Mouse (Mus musculus) layer of hippocampus, postnatal 25 days (tissue): ENCODE measurements at regions not wholly inside any gene's neighbourhood (a gene's known extent, or its start where the extent isn't known, plus 50 kb on each side); places are given as distances from the start of the nearest gene placed in this dataset.

Experiments used
- DNase-seq, 2 experiments: peaks; one replicate each; pipeline ENCODE4 v3.0.0; 2022; ENCODE audit warnings: mixed read lengths in 2 of 2, low spot score in 1 of 2; ENCODE audit errors: extremely low spot score in 1 of 2

GRCm38 (mm10) chr16:30765591-30765990 lies 166.1 kb downstream of the Fam43a start:
- DNase-seq, result no peak

- DNase-seq, result no peak
Observed at GRCm38 (mm10) chr16:30769007-30769442, 169.5 kb downstream of the Fam43a start.

- DNase-seq, result no peak
Observed at GRCm38 (mm10) chr16:30769467-30769866, 169.9 kb downstream of the Fam43a start.

GRCm38 (mm10) chr16:30772802-30773201 lies 173.3 kb downstream of the Fam43a start:
- no peak for DNase-seq

GRCm38 (mm10) chr16:30774951-30775661 lies 175.6 kb downstream of the Fam43a start:
- DNase-seq, result no peak

GRCm38 (mm10) chr16:30775740-30776700 lies 176.5 kb downstream of the Fam43a start:
- DNase-seq, result no peak

GRCm38 (mm10) chr16:30777416-30777815 lies 177.9 kb downstream of the Fam43a start:
- no peak for DNase-seq

GRCm38 (mm10) chr16:30778078-30778477 lies 178.6 kb downstream of the Fam43a start:
- no peak for DNase-seq

- DNase-seq, result no peak
Observed at GRCm38 (mm10) chr16:30778945-30779344, 179.4 kb downstream of the Fam43a start.

GRCm38 (mm10) chr16:30784261-30784660 lies 184.7 kb downstream of the Fam43a start:
- no peak for DNase-seq

GRCm38 (mm10) chr16:30784949-30785348 lies 185.4 kb downstream of the Fam43a start:
- DNase-seq, result no peak

GRCm38 (mm10) chr16:30786060-30786459 lies 186.5 kb downstream of the Fam43a start:
- DNase-seq, result no peak

- no peak for DNase-seq
Observed at GRCm38 (mm10) chr16:30787351-30787750, 187.8 kb downstream of the Fam43a start.

- no peak for DNase-seq
Observed at GRCm38 (mm10) chr16:30788321-30788781, 188.8 kb downstream of the Fam43a start.

- DNase-seq, result no peak
Observed at GRCm38 (mm10) chr16:30788944-30789781, 189.6 kb downstream of the Fam43a start.

GRCm38 (mm10) chr16:30790036-30790435 lies 190.5 kb downstream of the Fam43a start:
- no peak for DNase-seq

GRCm38 (mm10) chr16:30790551-30791001 lies 191.1 kb downstream of the Fam43a start:
- DNase-seq, result no peak

GRCm38 (mm10) chr16:30791048-30791855 lies 191.7 kb downstream of the Fam43a start:
- no peak for DNase-seq

GRCm38 (mm10) chr16:30792738-30793377 lies 193.3 kb downstream of the Fam43a start:
- DNase-seq, result no peak
